Mouse (Mus musculus) kidney, postnatal 0 days (tissue): ENCODE measurements at regions not wholly inside any gene's neighbourhood (a gene's known extent, or its start where the extent isn't known, plus 50 kb on each side); places are given as distances from the start of the nearest gene placed in this dataset.

ENCODE experiments used
- ATAC-seq: fragments of 200-750 bp; cut with Nextera tagmentation; replicated peaks from 2 replicates; pipeline ENCODE4 v1.8.0; 2017; ENCODE audit warnings: low read depth, moderate number of reproducible peaks, moderate TSS enrichment, moderate library complexity; ENCODE audit not compliant: low FRiP score
- DNase-seq: peaks from one replicate; pipeline ENCODE4 v3.0.0-alpha.2; 2016; ENCODE audit warnings: low spot score
- H3K27ac ChIP-seq: fragments of 300-500 bp; sonication (generic); 2 replicates; pipeline ENCODE4 v1.5.1; 2014; ENCODE audit warnings: mild to moderate bottlenecking
- H3K27me3 ChIP-seq: fragments of 300-500 bp; sonication (generic); 2 replicates; pipeline ENCODE4 v1.6.1; 2014; ENCODE audit warnings: low read length, mixed read lengths; ENCODE audit not compliant: insufficient read depth
- H3K36me3 ChIP-seq: fragments of 300-500 bp; sonication (generic); 2 replicates; pipeline ENCODE4 v1.6.1; 2014; ENCODE audit warnings: low read length, mixed read lengths; ENCODE audit not compliant: insufficient read depth
- H3K4me1 ChIP-seq: fragments of 300-500 bp; sonication (generic); replicated peaks from 2 replicates; pipeline ENCODE4 v1.6.1; 2014; ENCODE audit warnings: antibody characterized with exemption, low read length, mixed read lengths; ENCODE audit not compliant: insufficient read depth
- H3K4me2 ChIP-seq: fragments of 300-500 bp; sonication (generic); 2 replicates; pipeline ENCODE4 v1.6.1; 2014; ENCODE audit warnings: mild to moderate bottlenecking, low read length, moderate library complexity, mixed read lengths
- H3K4me3 ChIP-seq: fragments of 300-500 bp; sonication (generic); replicated peaks from 2 replicates; pipeline ENCODE4 v1.5.1; 2014; ENCODE audit warnings: low read depth, low read length
- H3K9ac ChIP-seq: fragments of 300-500 bp; sonication (generic); 2 replicates; pipeline ENCODE4 v1.6.1; 2014; ENCODE audit warnings: low read depth, low read length
- H3K9me3 ChIP-seq: fragments of 300-500 bp; sonication (generic); replicated peaks from 2 replicates; pipeline ENCODE4 v1.6.1; 2016; ENCODE audit warnings: low read length, inconsistent platforms, mixed read lengths
- CTCF ChIP-seq: IDR thresholded peaks from 2 replicates; pipeline ENCODE4 v1.5.1; 2016; ENCODE audit warnings: antibody characterized with exemption, low read depth, mild to moderate bottlenecking, moderate library complexity
- WGBS: fragments of 180-500 bp; shearing (Covaris S2); extraction: QIAGEN DNeasy Blood & Tissue Kit; methylation state at CpG from one replicate; pipeline ENCODE4 v1.1.7; 2014; 5-methylcytosine and 5-hydroxymethylcytosine counted together

DNA sequence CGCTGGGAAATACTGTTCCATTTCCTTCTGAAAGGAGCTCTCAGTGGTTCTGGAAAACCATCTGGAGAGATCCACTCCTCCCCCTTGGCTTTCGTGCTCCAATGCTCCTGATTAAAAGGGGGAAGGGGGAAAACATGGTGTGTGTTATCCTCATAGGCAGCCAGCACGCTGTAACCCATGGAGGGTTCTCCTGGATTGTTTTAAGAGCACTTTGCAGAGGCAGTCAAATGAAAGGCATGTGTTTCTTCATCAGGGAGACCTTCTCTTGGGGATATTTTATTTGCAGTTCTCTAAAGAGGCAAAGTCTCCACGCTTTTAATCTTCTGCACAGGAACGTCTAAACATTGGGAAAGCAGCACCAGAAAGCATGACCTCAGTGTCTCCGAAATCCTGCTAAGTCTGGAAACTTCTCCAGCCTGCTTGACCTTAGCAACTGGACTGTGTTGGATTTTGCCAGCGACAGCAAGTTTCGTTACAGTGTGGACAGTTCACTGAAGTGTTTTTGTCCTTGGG lies 161.3 kb downstream of the Gas1 start:
- DNase-seq: peak; percentile 46
- WGBS: 36% methylated on average over 8 of the region's 8 CpGs
- Histone ChIP-seq H3K4me2 (no peak overlapping the region), H3K36me3 (no peaks in the 10 kb centered on the region), H3K27ac (0 out of 2 replicates have a peak overlapping the region, but pooled peaks have one; percentile 36), H3K27me3 (no peaks in the 10 kb centered on the region), H3K4me3 (no peak overlapping the region), H3K9ac (no peak overlapping the region), H3K9me3 (no peaks in the 10 kb centered on the region), H3K4me1 (0 out of 2 replicates have a peak, but pooled peaks cover 8% of the 10 kb centered on the region)
- TF ChIP-seq CTCF: no peak
- no peak; the same call in 1 of the 2 replicates for ATAC-seq

DNA sequence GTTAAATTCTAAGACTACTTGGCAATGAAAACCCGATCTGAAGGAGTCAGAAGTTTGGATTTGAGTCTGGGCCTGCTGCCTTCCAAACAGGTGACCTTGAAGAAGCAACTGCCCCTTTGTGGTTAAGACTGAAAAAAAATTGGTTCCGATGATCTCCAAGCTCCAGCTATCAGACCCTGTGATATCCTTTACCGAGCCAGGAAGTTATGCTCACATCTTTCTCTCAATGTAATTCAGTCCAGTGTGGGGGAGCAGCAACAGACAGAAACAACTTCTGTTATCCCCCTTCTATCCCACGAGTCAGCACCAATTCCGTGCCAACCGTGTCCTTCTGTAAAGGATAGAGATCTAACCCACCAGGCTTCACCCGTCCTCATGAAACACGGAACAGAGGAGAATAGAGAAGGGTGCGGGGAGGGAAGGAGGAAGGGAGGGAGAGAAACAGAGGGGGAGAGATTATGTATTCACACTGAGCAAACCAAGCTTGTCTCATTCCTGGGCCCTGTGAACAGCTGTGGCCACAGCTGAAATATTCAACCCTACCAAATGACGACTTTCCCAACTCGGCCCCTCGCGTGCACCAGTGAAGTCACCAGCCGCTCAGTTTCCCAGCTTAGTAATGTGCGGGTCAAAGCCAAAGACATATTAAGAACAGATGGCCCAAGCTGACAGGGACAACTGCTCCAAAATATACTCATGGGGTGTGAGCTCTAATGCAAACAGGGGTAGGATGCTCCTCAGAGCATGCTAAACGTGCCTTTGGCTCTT lies 164.9 kb downstream of the Gas1 start:
- H3K36me3 ChIP-seq: no peaks in the 10 kb centered on the region
- no peak overlapping the region for H3K4me2 ChIP-seq
- TF ChIP-seq CTCF: no peak
- H3K4me1 ChIP-seq: peaks cover 8% of the 10 kb centered on the region; the same call in 1 of the 2 replicates
- H3K27me3 ChIP-seq: no peaks in the 10 kb centered on the region
- peak; percentile 51 for DNase-seq
- no peak overlapping the region for H3K4me3 ChIP-seq
- H3K27ac ChIP-seq: no peak overlapping the region
- WGBS: 72% methylated on average over 16 of the region's 16 CpGs
- H3K9ac ChIP-seq: no peak overlapping the region
- H3K9me3 ChIP-seq: no peaks in the 10 kb centered on the region
- ATAC-seq: no peak

DNA sequence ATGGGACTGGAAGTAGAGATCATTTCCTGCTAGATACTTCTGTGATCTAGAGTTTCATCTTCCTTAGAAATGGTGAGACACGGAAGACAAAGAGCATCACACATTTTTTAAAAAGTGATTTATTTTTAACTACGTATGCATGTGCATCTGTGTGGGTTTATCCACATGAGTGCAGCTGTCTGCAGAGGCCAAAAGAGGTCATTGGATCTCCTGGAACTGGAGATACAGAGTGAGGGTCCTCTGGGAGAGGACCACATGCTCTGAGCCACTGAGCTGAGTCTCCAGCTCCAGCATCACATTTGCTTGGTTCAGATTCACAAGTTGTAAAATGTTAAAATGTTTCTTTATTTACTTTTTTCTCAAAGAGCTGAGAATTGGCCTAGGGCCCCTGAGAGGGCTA lies 166.1 kb downstream of the Gas1 start:
- Histone ChIP-seq H3K9me3 (no peaks in the 10 kb centered on the region), H3K4me1 (peaks cover 8% of the 10 kb centered on the region; the same call in 1 of the 2 replicates), H3K27ac (no peak overlapping the region), H3K9ac (no peak overlapping the region), H3K36me3 (no peaks in the 10 kb centered on the region), H3K4me2 (no peak overlapping the region), H3K4me3 (no peak overlapping the region), H3K27me3 (no peaks in the 10 kb centered on the region)
- no peak for TF ChIP-seq CTCF
- 55% methylated on average over 2 of the region's 2 CpGs for WGBS
- DNase-seq (no peak), ATAC-seq (no peak)

GRCm38 (mm10) chr13:60007593-60007992 lies 169.6 kb downstream of the Gas1 start:
- ATAC-seq: peak; percentile 68
- H3K9ac ChIP-seq: no peak overlapping the region
- H3K27ac ChIP-seq: peak overlapping the region; percentile 28; the same call in 1 of the 2 replicates
- H3K4me1 ChIP-seq: peaks cover 8% of the 10 kb centered on the region; the same call in 1 of the 2 replicates
- no peak overlapping the region for H3K4me3 ChIP-seq
- H3K4me2 ChIP-seq: no peak overlapping the region
- no peaks in the 10 kb centered on the region for H3K36me3 ChIP-seq
- DNase-seq: peak; percentile 60
- H3K9me3 ChIP-seq: no peaks in the 10 kb centered on the region
- TF ChIP-seq CTCF: no peak
- 12% methylated on average over 7 of the region's 7 CpGs for whole genome bisulfite sequencing
- no peaks in the 10 kb centered on the region for H3K27me3 ChIP-seq

DNA sequence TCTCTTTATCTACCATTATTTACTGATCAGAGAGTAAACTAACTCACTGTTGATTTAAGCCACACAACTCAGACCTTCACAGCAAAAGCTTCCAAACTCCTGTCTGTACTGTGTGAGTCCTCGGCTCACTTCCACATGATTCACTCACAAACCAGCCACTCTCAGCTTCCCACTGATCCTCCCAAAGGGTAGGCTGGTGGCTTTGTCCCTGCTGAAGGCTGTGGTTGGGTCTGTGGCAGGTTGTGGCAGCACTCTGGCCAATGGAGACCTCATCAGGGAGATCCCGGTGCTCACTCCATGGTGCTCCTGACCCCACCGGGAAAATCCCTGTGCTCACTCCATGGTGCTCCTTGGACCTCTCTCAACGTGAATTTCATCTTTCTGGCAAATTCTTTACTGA lies 170.1 kb downstream of the Gas1 start:
- H3K4me2 ChIP-seq: no peak overlapping the region
- DNase-seq: no peak
- 59% methylated on average over 4 of the region's 4 CpGs for WGBS
- H3K9me3 ChIP-seq: no peaks in the 10 kb centered on the region
- no peak overlapping the region; the same call in 1 of the 2 replicates for H3K27ac ChIP-seq
- ATAC-seq: no peak
- no peaks in the 10 kb centered on the region for H3K27me3 ChIP-seq
- no peak for TF ChIP-seq CTCF
- no peaks in the 10 kb centered on the region for H3K36me3 ChIP-seq
- no peak overlapping the region for H3K9ac ChIP-seq
- H3K4me3 ChIP-seq: no peak overlapping the region
- peaks cover 8% of the 10 kb centered on the region; the same call in 1 of the 2 replicates for H3K4me1 ChIP-seq

- ATAC-seq (no peak), DNase-seq (no peak)
- no peak overlapping the region for H3K4me3 ChIP-seq
- H3K4me2 ChIP-seq: no peak overlapping the region
- H3K27me3 ChIP-seq: no peaks in the 10 kb centered on the region
- peaks cover 8% of the 10 kb centered on the region; the same call in 1 of the 2 replicates for H3K4me1 ChIP-seq
- no peak for TF ChIP-seq CTCF
- 89% methylated on average over 2 of the region's 2 CpGs for WGBS
- H3K9me3 ChIP-seq: no peaks in the 10 kb centered on the region
- no peaks in the 10 kb centered on the region for H3K36me3 ChIP-seq
- no peak overlapping the region for H3K27ac ChIP-seq
- H3K9ac ChIP-seq: no peak overlapping the region
Observed at GRCm38 (mm10) chr13:60004611-60005010, 172.6 kb downstream of the Gas1 start.
